Mouse (Mus musculus) right cerebral cortex, postnatal 36 days (tissue): ENCODE results near the gene Amdhd1.

ENCODE experiments used
- DNase-seq, 2 experiments: peaks; one replicate each; pipeline ENCODE4 v3.0.0; 2022; ENCODE audit warnings: low spot score in 2 of 2, mixed read lengths in 1 of 2

Amdhd1 gene

DNA sequence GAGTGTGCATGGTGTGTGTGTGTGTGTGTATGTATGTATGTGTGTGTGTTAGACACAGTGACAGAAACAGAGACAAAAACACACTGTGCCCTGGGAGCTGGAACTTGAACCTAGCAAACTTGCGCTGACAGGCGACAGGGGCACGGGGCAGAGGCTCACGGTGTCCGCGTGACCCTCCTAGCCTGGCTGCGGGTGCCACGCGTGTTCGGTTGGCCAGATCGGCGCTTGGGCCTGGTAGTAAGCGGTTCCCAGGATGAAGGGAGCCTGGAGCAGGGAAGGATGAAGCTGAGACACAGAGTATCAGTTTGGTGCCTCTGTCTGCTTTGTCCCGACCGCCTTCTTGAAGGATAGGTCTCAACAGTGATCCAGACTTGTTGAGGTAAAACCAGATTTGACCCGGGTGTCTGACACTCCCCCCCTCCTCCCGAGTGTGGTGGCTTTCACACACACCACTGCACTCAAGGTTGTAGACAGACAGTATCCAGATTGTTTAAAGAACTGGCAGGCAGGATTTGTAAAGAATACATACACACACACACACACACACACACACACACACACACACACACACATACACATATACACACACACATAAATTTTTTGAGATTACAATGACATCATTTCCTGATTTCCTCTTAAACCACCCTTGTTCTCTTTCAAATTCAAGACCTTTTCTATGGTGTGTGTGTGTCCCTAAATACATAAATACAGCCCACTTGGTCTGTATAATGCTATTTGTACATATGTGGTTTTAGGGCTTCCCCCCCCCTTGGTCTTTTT is 788 bp upstream of the Amdhd1 start, which contains the start of gene Ccdc38:
TSS of gene Ccdc38 (plus strand) at position 202 of the 780 bp plus-strand sequence.
- DNase-seq, result no peak

DNA sequence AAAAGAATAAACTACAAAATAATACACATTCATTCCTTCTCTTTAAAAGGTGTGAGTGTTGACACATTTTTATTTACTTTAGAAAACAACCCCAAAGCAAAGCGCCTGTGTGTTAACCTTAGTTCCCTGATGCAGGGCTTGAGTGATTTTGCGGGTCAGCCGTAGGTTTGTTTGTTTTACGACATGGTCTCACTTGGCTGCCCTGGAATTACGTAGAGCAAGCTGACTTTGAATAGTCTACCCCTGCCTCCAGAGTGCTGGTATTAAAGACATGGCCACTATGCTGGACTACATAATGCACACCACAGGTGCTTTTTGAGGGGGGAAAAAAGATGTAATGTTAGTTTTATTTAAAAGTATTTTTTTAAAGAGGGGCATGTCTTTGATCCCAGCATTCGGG is 1.0 kb downstream of the Amdhd1 start:
- no peak for DNase-seq

DNA sequence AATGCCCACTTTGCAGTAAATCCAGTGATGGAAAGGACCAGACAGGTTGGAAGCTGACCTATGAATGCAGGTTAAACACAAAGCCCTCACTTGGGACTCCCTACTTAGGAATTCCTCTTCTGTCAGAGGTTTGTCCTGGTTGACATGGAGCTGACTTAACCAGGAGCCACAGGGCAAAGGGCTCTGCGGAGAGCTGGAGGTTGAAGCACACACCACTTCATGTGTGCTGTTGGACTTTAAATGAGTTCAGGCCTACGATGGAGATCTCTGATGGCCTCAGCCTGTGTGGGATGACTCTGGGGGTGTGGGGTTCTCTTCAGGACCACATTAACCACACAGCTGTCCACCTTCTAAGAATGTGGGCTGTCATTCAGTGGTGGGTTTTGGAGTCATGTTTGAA is 1.5 kb downstream of the Amdhd1 start:
- DNase-seq, result no peak

DNA sequence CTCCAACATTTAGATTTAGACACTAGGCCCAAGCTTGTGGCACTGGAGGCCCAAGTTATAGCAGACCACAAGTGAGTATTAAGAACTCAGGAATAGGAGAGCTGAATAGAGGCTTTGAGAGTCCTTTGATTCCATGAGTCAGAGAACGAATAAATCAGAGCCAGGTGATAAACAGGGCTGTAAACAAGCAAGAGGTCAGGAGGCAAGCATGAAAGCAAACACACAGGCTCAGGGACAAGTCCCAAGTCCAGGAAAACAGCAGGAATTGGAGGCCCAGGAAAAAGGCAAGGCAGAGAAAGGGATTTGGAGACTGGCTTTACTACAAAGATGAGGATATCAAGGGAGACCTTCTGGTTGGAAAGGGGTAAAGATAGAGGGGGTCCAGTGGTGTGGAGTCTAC is 14.5 kb downstream of the Amdhd1 start:
- no peak for DNase-seq

DNA sequence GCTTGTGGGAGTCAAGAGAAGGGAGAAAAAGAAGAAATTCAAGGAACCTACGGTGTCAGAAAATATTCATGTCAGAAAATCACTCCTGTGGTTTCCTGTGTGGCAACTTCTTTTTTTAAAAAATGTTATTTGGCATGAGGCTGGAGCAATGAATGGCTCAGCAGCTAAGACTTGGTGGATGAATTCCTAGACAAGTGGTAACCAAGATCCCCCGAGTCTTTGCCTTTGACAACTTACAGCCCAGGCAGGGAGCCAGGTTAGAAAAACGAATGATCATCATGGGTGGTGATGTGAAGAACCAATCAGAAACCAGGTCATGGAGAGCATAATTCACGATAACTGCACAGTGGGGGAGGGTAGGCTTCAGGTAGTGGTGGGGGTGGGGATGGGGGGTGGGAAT is 18.8 kb downstream of the Amdhd1 start:
- DNase-seq, result no peak

DNA sequence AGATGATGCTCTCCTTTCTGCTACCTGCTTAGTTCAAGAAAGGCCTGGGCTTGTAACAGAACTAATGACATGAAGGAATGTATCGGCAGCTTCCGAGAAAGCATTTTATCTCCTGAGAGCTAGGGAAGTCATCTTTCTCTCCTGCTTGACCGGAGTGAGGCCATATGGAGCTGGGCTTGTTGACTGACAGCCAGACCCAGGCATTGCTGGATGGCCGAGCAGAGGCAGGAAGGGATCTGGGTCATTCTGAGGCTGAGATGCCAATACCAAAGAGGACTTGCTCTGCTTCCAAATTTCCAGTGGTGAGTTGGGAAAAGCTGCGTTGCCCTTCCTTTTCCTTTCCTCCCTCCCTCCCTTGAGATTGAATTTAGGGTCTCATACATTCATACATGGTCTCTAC is 20.1 kb downstream of the Amdhd1 start:
- DNase-seq, result no peak

DNA sequence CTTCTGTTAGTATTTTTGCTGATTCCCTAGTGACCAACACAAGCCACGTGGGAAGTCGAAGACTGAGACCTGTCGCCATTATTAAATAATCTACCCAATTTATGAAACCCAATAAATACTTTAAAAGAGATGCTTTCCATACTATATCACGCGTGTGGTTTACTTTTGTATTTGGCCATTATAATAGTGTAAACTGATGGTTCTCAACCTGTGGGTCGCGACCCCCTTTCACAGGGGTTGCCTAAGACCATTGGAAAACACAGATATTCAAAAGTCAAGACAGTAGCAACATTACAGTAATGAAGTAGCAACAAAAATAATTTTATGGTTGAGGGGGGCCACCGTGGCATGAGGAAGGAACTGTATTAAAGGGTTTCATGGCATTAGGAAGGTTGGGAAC is 20.7 kb downstream of the Amdhd1 start:
- DNase-seq, result no peak

DNA sequence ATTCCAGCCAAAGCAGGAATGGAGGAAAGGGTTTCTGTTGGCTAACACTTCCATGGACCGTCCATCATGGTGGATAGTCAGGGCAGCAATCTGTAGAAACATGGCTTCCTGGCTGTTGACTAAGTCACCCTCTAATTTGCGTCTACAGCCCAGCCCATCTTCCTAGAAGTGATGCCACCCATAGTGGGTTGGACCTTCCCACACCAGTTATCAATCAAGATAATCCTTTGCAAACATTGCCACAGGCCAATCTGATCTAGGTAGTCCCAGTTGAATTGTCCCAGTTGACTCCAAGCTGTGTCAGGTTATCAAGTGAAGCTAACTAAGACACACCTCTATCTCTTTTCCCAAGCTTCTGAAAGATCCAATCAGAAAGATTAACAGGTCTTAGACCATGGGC is 21.2 kb downstream of the Amdhd1 start:
- DNase-seq, result no peak

DNA sequence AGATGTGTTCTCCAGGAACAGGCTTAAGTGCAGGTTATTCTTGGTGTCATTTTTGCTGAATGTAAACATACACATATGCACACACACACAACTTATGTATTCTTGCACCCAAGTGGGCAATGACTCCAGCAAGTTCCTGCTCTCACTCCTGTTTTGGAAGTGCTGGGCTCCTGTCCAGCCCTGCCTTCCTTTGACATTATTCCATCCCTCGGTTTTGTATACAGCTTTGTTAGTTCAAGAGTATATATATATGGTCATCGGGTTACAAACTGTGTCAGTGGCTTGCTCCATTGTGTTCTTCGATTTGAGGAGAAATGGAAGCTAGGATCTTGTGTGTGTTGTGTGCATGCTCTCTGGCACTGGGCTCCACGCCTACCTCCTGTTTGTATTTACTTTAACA is 21.6 kb downstream of the Amdhd1 start:
- DNase-seq, result no peak

DNA sequence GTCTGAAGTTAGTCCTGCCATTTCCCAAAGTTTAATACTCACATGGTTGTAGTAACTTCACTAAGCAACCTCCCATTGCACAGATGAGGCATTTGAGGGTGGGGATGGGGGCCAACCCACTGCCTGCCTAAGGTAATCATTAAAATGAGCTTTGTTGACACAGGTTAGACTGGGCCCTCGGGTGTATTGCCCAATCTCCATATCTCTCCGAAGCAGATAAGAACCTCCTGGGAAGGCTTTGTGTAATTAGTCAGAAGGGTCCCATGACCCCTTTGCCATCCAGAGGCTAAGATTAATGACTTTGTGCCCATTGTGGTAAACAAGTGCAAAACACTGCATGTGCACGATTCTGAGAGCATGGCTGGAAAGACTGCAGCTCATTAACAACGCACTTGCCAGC is 22.1 kb downstream of the Amdhd1 start:
- DNase-seq, result no peak

DNA sequence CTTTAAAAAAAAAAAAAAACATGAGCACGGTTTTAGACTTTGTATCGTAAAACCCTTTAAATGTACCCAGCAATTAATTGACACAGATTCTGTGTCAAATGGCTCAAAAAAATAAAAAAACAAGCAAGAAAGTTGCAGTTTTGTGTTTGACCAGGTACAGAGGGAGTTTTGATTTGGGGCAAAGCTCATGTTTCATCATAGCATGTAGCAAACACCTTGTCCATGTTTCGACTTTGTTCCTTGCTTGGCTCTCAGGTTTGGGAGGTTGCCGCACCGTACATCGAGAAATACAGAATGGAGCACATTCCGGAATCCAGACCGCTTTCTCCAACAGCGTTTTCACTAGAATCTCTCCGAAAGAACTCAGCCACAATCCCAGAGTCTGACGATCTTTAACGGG is 23.9 kb downstream of the Amdhd1 start:
- DNase-seq, result no peak

DNA sequence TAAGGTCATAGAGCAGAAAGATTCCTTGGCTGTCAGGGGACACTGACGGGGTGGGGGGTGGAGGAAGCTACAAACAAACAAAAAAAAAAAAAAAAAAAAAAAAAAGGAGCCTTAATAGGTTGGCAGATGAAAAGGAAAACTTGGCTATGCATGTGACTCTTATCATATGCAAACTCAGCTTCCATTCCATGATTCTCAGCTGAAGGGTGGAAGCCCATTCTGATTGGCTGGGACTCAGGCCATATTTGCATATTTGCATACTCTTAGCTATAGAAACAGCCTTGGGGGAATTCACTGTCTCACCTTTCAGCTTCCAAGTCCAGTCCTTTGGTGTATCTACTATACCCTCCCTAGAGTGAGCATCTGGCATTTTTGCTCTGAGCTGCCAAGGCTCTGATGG is 24.4 kb downstream of the Amdhd1 start:
- no peak for DNase-seq

DNA sequence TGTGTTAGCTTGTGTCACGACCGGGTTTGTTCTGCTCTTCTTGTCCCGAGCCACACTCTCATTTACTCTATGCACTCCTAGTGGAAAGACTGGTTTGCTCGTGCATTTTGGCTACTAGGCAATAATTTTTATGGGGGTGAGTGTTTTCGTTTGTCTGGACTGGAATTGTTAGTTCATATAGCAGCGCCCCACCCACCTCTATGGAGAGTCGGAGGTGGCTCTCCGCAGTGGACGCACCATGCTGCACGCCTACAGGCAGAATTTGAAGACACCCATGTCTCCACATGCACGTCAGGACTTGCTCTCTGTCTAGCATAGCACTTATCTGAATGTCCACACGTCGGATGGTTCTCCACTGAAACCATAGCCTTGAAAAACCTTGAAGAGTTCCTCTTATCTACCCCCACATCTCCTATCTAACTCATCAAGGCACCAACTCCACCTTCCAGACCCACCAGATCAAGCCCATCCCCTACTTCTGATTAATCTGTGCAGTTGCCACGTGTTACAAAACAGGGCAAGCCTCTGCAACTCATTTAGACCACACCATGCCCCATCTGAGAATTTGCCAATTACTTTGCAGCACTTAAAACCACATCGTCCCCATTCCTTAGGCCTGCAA is 30.2 kb downstream of the Amdhd1 start:
- no peak for DNase-seq

DNA sequence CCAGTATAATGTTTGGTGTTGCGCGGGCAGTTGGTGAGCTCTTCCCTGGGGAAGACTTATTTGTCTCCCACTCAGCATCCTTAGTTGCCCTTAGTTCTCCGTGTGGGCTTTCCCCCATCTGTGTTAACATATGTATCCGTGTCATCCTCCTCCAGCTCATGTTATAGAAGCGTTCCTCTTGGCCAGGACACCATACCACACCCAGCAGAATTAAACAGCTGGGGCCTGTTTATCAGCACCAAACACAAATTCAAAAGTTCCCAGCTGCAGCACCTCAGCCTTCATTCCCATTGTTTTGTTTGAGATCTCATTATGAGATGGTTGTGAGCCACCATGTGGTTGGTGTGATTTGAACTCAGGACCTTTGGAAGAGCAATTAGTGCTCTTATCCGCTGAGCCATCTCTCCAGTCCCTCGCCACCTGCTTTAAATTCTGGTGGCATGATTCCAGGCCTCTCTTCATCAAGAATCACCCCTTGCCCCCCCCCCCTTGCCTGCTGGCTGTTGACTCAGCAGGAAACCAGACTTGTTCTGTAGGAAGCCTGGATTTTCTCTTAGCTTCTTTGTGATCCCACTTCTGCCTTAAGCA is 31.4 kb downstream of the Amdhd1 start:
- DNase-seq, result no peak

DNA sequence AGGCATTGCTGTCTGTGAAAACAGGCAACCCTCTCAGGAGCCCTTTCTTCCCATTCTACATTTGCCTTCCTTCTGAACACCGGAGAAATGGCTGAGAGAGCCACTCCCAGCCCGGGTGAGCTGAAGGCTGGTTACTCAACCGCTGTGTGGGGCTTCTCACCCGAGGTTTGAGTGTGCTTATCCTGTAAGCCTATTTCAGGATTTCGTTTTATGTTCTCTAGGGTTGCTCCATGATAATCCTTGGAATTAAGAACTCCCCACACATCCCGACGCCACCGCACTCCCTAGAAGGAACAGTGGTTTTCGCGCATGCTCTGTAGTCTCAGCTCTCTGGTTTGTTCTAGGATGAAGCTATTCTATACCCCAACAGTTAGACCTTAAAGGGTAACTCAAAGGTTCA is 38.5 kb downstream of the Amdhd1 start:
- DNase-seq, result no peak

DNA sequence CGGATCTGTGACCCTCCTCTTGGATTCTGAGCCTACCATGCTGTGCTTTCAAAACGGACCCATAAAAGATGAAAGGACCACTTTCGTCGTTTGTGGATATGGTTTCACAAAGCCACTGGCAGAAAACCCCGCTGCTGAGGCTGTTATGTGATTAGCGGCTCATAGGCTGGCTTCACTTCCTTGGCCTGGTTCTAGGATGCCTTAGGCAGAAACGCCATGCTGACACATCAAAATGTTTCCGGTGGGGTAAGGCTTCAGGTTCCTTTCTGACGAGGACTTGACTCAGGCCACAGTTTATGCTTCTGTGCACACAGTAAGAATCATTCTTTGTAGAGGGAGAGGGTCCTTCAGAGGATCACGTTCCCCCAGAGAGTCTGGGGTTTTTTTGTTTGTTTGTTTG is 39.0 kb downstream of the Amdhd1 start:
- DNase-seq, result no peak

DNA sequence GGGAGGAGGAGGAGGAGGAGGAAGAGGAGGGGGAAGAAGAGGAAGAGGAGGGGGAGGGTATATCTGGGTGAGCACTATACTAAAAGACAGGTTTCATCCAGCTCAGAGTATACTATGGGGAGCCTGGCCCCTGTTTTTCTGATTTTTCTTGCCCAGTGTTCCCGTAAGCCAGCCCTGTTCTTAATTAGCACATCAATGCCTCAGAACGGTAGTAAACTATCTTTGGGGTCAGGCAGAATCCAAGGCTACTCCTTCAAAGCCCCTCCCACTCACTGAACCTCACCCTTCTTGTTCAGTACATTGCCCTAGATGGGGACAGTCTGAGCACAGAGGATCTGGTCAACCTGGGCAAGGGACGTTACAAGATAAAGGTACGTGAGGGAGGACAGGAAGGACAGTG is 49.4 kb downstream of the Amdhd1 start:
- no peak for DNase-seq

DNA sequence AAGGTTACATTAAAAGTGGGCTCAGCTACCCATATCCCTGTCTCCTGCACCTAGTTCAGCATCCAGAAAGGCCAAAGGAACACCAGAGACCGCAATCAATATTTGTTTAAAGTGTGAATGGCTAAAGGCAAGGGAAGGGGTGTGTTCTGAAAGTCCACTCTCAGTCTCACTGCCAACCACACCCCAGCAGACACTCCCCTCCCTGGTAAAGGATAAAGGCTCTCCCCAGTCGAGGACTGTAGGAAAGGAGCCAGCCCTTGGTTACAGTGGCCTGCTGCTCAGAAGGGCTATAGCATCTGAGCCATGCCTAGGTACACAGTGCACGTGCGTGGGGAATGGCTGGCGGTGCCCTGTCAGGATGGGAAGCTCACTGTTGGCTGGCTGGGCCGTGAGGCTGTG is 51.0 kb downstream of the Amdhd1 start:
- DNase-seq, result no peak

DNA sequence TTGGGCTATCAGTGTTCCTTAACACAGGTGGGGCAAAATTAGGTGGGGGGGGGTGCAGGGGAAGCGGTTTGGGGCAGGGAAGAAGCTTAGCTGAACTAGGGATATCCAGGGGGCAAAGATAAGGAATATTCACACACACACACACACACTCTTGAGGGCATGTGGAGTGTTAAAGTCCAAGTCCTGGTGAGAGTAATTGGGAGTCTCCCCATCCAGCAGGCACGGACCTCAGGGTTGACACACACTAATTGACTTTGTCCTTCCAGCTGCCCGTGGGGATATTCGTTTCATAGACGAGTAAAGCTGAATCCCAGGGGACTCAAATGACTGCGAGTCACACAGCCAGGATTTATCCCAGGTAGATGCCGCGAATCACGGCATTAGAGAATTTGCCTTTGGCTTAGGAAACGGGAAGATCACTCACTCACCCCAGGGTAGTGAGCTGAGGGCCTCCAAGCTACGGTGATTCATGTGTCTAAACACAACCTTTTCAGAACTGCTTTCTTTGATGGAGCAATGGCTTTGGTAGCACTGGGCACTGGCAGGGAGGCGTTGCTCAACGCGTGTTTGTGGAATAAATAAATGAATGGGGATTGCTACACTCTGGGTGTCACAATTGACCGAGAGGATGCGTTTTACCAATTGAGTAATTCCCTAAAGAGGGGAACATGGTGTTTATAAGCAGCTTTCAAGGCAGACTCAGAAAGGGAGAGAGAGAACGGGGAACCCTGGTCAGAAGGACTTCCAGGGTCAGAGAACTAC is 51.6 kb downstream of the Amdhd1 start, which contains the start of gene Hal:
TSS of gene Hal (plus strand) at position 703 of the 762 bp plus-strand sequence.
- DNase-seq, result no peak

DNA sequence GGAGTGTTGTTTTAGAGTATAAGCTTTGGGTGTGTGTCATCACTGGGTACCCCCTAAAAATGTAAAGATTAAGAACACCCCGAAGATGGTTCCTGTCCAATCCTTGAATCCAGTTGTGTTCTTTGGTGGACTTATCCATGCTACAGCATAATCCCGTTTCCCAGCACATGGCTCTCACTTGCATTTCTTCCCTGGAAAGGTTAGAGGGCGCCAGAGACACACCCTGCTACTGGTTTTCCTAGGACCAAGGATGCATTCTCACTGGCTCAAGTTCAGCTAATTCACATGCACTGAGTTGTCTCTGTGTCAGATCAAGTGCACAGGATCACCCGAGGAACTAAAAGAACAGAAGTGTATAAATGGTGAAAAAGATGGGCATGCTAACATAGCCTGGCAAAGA is 53.2 kb downstream of the Amdhd1 start:
- peak in 1 of 2 experiments; percentile 15 for DNase-seq

DNA sequence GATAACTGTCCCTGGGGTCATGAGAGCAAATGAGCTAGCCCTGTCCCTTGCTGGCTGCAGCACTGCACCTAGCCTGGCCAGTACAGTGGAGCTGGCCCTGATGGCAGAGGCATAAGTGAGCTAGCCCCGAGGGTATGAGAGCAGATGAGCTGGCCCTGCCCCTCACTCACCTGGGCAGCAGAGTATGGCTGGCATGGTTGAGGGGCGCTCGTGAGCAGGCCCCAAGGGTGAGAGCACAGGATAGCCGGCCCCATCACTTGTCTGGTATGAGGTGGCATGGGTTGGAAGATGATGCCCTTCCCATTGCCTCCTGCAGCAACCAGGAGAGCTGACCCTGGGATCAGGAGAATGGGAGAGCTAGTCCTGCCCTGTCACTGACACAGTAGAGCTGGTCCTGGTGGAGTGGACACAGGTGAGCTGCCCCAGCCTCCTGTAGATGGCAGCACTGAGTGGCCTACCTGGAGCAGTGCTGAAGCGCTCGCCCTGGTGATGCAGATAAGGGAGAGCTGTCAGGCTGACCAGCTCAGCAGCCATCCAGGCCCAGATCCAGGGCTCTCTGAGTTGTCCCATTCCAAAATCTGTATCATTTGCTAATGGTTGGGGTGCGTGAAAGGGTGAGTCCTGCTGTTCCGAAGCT is 54.7 kb downstream of the Amdhd1 start:
- no peak for DNase-seq

DNA sequence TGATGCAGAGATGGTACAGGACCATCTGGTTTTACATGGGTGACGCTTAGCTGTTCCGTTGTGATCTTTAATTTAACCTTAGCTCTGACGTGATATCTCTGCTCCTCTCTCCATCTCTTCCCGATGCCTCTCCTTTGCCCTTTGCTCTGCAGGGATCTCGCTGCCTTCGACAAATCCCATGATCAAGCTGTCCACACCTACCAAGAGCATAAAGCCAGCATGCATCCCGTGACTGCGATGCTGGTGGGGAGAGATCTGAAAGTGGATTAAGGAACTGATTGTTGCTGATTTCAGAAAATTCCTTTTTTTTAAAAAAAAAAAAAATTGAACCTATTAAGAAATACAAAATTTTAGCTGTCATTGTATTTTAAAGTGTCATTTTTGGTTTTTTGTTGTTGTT is 55.3 kb downstream of the Amdhd1 start:
- no peak for DNase-seq
